Mouse (Mus musculus) hindbrain, embryonic 16.5 days (tissue): Measurements from ENCODE around the gene Fbxl19. TPM values are rescaled to one million over a fixed set of nuclear protein-coding genes. Genes with fewer than 3 reads are reported as not detected.

Source experiments
- ATAC-seq: fragments of 200-750 bp; cut with Nextera tagmentation; 2 replicates; pipeline ENCODE4 v1.8.0; 2017; ENCODE audit warnings: moderate TSS enrichment, moderate library complexity
- H3K27ac ChIP-seq: fragments of 300-500 bp; sonication (generic); 2 replicates; pipeline ENCODE4 v1.5.1; 2014; ENCODE audit warnings: low read depth, mild to moderate bottlenecking, control low read depth, low read length, moderate library complexity
- H3K27me3 ChIP-seq: fragments of 300-500 bp; sonication (generic); replicated peaks from 2 replicates; pipeline ENCODE4 v1.6.1; 2014; ENCODE audit warnings: low read length; ENCODE audit not compliant: control insufficient read depth, insufficient read depth
- H3K36me3 ChIP-seq: fragments of 300-500 bp; sonication (generic); 2 replicates; pipeline ENCODE4 v1.6.1; 2014; ENCODE audit warnings: mild to moderate bottlenecking, low read length, moderate library complexity, mixed read lengths; ENCODE audit not compliant: control insufficient read depth, insufficient read depth
- H3K4me1 ChIP-seq: fragments of 300-500 bp; sonication (generic); 2 replicates; pipeline ENCODE4 v1.6.1; 2014; ENCODE audit warnings: low read depth, low read length; ENCODE audit not compliant: control insufficient read depth, insufficient read depth
- H3K4me2 ChIP-seq: fragments of 300-500 bp; sonication (generic); 2 replicates; pipeline ENCODE4 v1.6.1; 2014; ENCODE audit warnings: mild to moderate bottlenecking, low read length, control low read depth, moderate library complexity
- H3K4me3 ChIP-seq: fragments of 300-500 bp; sonication (generic); 2 replicates; pipeline ENCODE4 v1.5.1; 2014; ENCODE audit warnings: mild to moderate bottlenecking, low read length, control low read depth, moderate library complexity
- H3K9ac ChIP-seq: fragments of 300-500 bp; sonication (generic); 2 replicates; pipeline ENCODE4 v1.6.1; 2014; ENCODE audit warnings: low read depth, mild to moderate bottlenecking, control low read depth, low read length, moderate library complexity
- H3K9me3 ChIP-seq: fragments of 300-500 bp; sonication (generic); 2 replicates; pipeline ENCODE4 v1.6.1; 2014; ENCODE audit warnings: mild to moderate bottlenecking, low read length, moderate library complexity; ENCODE audit not compliant: control insufficient read depth
- WGBS: fragments of 180-500 bp; shearing (Covaris S2); extraction: QIAGEN DNeasy Blood & Tissue Kit; methylation state at CpG from one replicate; pipeline ENCODE4 v1.1.7; 2014; 5-methylcytosine and 5-hydroxymethylcytosine counted together
- microRNA counts: library from miRNA; unstranded; fragments of <30 nt; microRNA quantifications from one replicate; lab custom pipeline; 2016
- microRNA-seq: library from miRNA; unstranded; fragments of <30 nt; microRNA quantifications from one replicate; pipeline ENCODE4, GENCODE M21; 2017
- polyA plus RNA-seq: library from polyadenylated mRNA; unstranded; fragments of >200 nt; fragmentation: Nextera tagmentation; extraction: Ambion mirVana; gene quantifications from 2 replicates; pipeline ENCODE4 v1.2.1, GENCODE M21; 2015

Fbxl19 gene
- polyA plus RNA-seq, 1 experiment from 2014 or later: 6.8 TPM

- 92% methylated on average over 15 of the region's 15 CpGs for WGBS
- Histone ChIP-seq H3K9ac (no peak overlapping the region), H3K4me2 (no peak overlapping the region), H3K4me1 (no peaks in the 10 kb centered on the region), H3K4me3 (no peak overlapping the region), H3K27ac (no peak overlapping the region), H3K9me3 (no peaks in the 10 kb centered on the region), H3K27me3 (no peaks in the 10 kb centered on the region), H3K36me3 (peaks cover 23% of the 10 kb centered on the region)
- ATAC-seq: no peak
These were observed 70.8 kb downstream of the Fbxl19 start for GRCm38 (mm10) chr7:127815116-127815665.

- Histone ChIP-seq H3K9ac (no peak overlapping the region), H3K27ac (no peak overlapping the region), H3K4me1 (no peaks in the 10 kb centered on the region), H3K9me3 (no peaks in the 10 kb centered on the region), H3K4me3 (no peak overlapping the region), H3K4me2 (no peak overlapping the region), H3K27me3 (no peaks in the 10 kb centered on the region), H3K36me3 (peaks cover 15% of the 10 kb centered on the region)
- 63% methylated on average over 15 of the region's 15 CpGs for WGBS
- no peak for ATAC-seq
These were observed 71.8 kb downstream of the Fbxl19 start for GRCm38 (mm10) chr7:127815954-127816821.

GRCm38 (mm10) chr7:127817053-127817452 is 72.7 kb downstream of the Fbxl19 start:
- Histone ChIP-seq H3K4me1 (no peaks in the 10 kb centered on the region; the same call in 1 of the 2 replicates), H3K27me3 (no peaks in the 10 kb centered on the region), H3K4me2 (no peak overlapping the region), H3K27ac (no peak overlapping the region), H3K9me3 (no peaks in the 10 kb centered on the region), H3K4me3 (no peak overlapping the region), H3K9ac (no peak overlapping the region), H3K36me3 (peaks cover 13% of the 10 kb centered on the region)
- 70% methylated on average over 7 of the region's 7 CpGs for WGBS
- no peak for ATAC-seq

- Histone ChIP-seq H3K9me3 (no peaks in the 10 kb centered on the region), H3K9ac (no peak overlapping the region), H3K27ac (no peak overlapping the region), H3K4me2 (no peak overlapping the region), H3K4me3 (no peak overlapping the region), H3K27me3 (no peaks in the 10 kb centered on the region), H3K36me3 (peaks cover 13% of the 10 kb centered on the region), H3K4me1 (peaks cover 3% of the 10 kb centered on the region)
- no peak for ATAC-seq
- 84% methylated on average over 5 of the region's 5 CpGs for WGBS
These were observed 73.4 kb downstream of the Fbxl19 start for GRCm38 (mm10) chr7:127817776-127818175.

MicroRNA genes within 50 kb of the gene (microRNA counts, 519-probe panel; counts per million panel counts)
- microRNA mmu-miR-762 (lab: Ali Mortazavi, UCI): 2,186 counts per million, percentile 42 among the panel's probes with 10 or more counts

Small RNAs within 50 kb of the gene (microRNA-seq; reads per million reads assigned to microRNA genes)
- not detected for gene Mir762

Other genes with a start within 250 kb of the Fbxl19 start
- 37.9 and 38.7 TPM in 2 replicates for gene Srcap, start 232.6 kb upstream of the Fbxl19 start, polyA plus RNA-seq
- gene Gm42715, start 225.0 kb upstream of the Fbxl19 start, polyA plus RNA-seq: 13.2 and 13.7 TPM in 2 replicates
- gene Tmem265, start 183.2 kb upstream of the Fbxl19 start, polyA plus RNA-seq: 4.3 and 6.2 TPM in 2 replicates
- gene Phkg2, start 171.2 kb upstream of the Fbxl19 start, polyA plus RNA-seq: 60.5 and 60.9 TPM in 2 replicates
- gene Ccdc189, start 155.9 kb upstream of the Fbxl19 start, polyA plus RNA-seq: 11.6 and 13.3 TPM in 2 replicates
- 38.0 and 48.1 TPM in 2 replicates for gene Rnf40, start 155.8 kb upstream of the Fbxl19 start, polyA plus RNA-seq
- 15.0 and 20.7 TPM in 2 replicates for gene Zfp629, start 128.7 kb upstream of the Fbxl19 start, polyA plus RNA-seq
- gene Bcl7c, start 35.6 kb upstream of the Fbxl19 start, polyA plus RNA-seq: 39.5 and 41.9 TPM in 2 replicates
- gene Ctf1, start 31.8 kb upstream of the Fbxl19 start, polyA plus RNA-seq: 3.4 and 4.9 TPM in 2 replicates
- 0.15 and 0.20 TPM in 2 replicates for gene Ctf2, start 12.4 kb upstream of the Fbxl19 start, polyA plus RNA-seq
- 10.4 and 11.3 TPM in 2 replicates for gene Orai3, start 25.3 kb downstream of the Fbxl19 start, polyA plus RNA-seq
- gene Setd1a, start 32.1 kb downstream of the Fbxl19 start, polyA plus RNA-seq: 12.8 and 14.6 TPM in 2 replicates
- gene Gm49388, start 41.1 kb downstream of the Fbxl19 start, polyA plus RNA-seq: not detected in 2 replicates
- 11.9 and 12.1 TPM in 2 replicates for gene Hsd3b7, start 56.1 kb downstream of the Fbxl19 start, polyA plus RNA-seq
- gene Stx4a, start 79.8 kb downstream of the Fbxl19 start, polyA plus RNA-seq: 21.6 and 22.0 TPM in 2 replicates
- gene Stx1b, start 80.0 kb downstream of the Fbxl19 start, polyA plus RNA-seq: 76.8 and 84.4 TPM in 2 replicates
- gene Zfp646, start 131.7 kb downstream of the Fbxl19 start, polyA plus RNA-seq: 6.0 and 8.8 TPM in 2 replicates
- 29.5 and 35.1 TPM in 2 replicates for gene Zfp668, start 132.3 kb downstream of the Fbxl19 start, polyA plus RNA-seq
- 0.81 and 0.99 TPM in 2 replicates for gene Prss53, start 146.4 kb downstream of the Fbxl19 start, polyA plus RNA-seq
- gene Gm21974, start 150.9 kb downstream of the Fbxl19 start, polyA plus RNA-seq: not detected in 2 replicates
- gene Vkorc1, start 151.1 kb downstream of the Fbxl19 start, polyA plus RNA-seq: 70.5 and 75.2 TPM in 2 replicates
- 67.1 and 72.5 TPM in 2 replicates for gene Bckdk, start 159.5 kb downstream of the Fbxl19 start, polyA plus RNA-seq
- gene Kat8, start 168.0 kb downstream of the Fbxl19 start, polyA plus RNA-seq: 42.1 and 42.3 TPM in 2 replicates
- 0.50 TPM in 2 replicates for gene Prss8, start 185.6 kb downstream of the Fbxl19 start, polyA plus RNA-seq
- gene Prss36, start 202.2 kb downstream of the Fbxl19 start, polyA plus RNA-seq: 14.3 and 14.9 TPM in 2 replicates
- 275 and 318 TPM in 2 replicates for gene Fus, start 222.9 kb downstream of the Fbxl19 start, polyA plus RNA-seq
- gene Pycard, start 249.3 kb downstream of the Fbxl19 start, polyA plus RNA-seq: 7.3 and 9.3 TPM in 2 replicates